8 mouse cellular contexts compared by ENCODE assay signal in genomic region chr14:52256311-52257175, GRCm38 (mm10). TPM values are rescaled to one million over a fixed set of nuclear protein-coding genes. Genes with fewer than 3 reads are reported as not detected.
A peak's percentile ranks its signal among the peaks of the same experiment; 100 is the strongest.
DNase-seq lines count a peak whose midpoint lies in the region; ATAC-seq and TF ChIP-seq lines count a peak whose summit lies in the region.

No protein-coding gene starts in this region.

- no peaks in the 10 kb centered on the region for H3K9me3 ChIP-seq in heart, embryonic 10.5 days
- H3K9me3 ChIP-seq in ES-E14 (ENCODE audit: control insufficient read depth, insufficient read depth, low read depth, low read length) = no peaks in the 10 kb centered on the region
- H3K9me3 ChIP-seq in embryonic facial prominence, embryonic 14.5 days (ENCODE audit: control insufficient read depth, low read length) = no peaks in the 10 kb centered on the region
- H3K9me3 ChIP-seq in intestine, postnatal 0 days (ENCODE audit: control insufficient read depth) = no peaks in the 10 kb centered on the region
- H3K9me3 ChIP-seq in stomach, embryonic 14.5 days (ENCODE audit: control insufficient read depth, low read depth, low read length) = no peaks in the 10 kb centered on the region

- WGBS in heart, embryonic 10.5 days = 8% methylated on average over 18 of the region's 18 CpGs
- 6% methylated on average over 18 of the region's 18 CpGs for WGBS in embryonic facial prominence, embryonic 14.5 days
- 3% methylated on average over 18 of the region's 18 CpGs for WGBS in intestine, postnatal 0 days
- 7% methylated on average over 18 of the region's 18 CpGs for WGBS in stomach, embryonic 14.5 days

- H3K4me2 ChIP-seq in embryonic facial prominence, embryonic 14.5 days (ENCODE audit: low read depth, low read length) = peak overlapping the region; percentile 70
- H3K4me2 ChIP-seq in intestine, postnatal 0 days (replicated peaks; ENCODE audit: low read depth) = peak overlapping the region; percentile 68
- H3K4me2 ChIP-seq in stomach, embryonic 14.5 days (replicated peaks; ENCODE audit: low read depth, low read length) = peak overlapping the region; percentile 74

- H3K4me3 ChIP-seq in heart, embryonic 10.5 days = peak overlapping the region; percentile 82
- H3K4me3 ChIP-seq in ES-E14 (ENCODE audit: insufficient read depth in 1 of 2, low read depth in 1 of 2, low read length in 2 of 2, poor library complexity in 1 of 2, severe bottlenecking in 1 of 2) = peak overlapping the region; percentile 95 to 96
- H3K4me3 ChIP-seq in embryonic facial prominence, embryonic 14.5 days (ENCODE audit: low read depth, low read length) = peak overlapping the region; percentile 61
- H3K4me3 ChIP-seq in intestine, postnatal 0 days (ENCODE audit: low read depth, low read length) = peak overlapping the region; percentile 54
- H3K4me3 ChIP-seq in stomach, embryonic 14.5 days (ENCODE audit: low read depth, low read length) = peak overlapping the region; percentile 87

- no peaks in the 10 kb centered on the region for H3K27me3 ChIP-seq in heart, embryonic 10.5 days (ENCODE audit: insufficient read depth, poor library complexity, severe bottlenecking)
- no peaks in the 10 kb centered on the region for H3K27me3 ChIP-seq in embryonic facial prominence, embryonic 14.5 days (replicated peaks; ENCODE audit: control insufficient read depth, insufficient read depth, low read length)
- no peaks in the 10 kb centered on the region for H3K27me3 ChIP-seq in intestine, postnatal 0 days (replicated peaks; ENCODE audit: control insufficient read depth, insufficient read depth, low read length)
- H3K27me3 ChIP-seq in stomach, embryonic 14.5 days (ENCODE audit: control insufficient read depth, insufficient read depth, low read length) = no peaks in the 10 kb centered on the region

- no peak for DNase-seq in heart, embryonic 10.5 days (ENCODE audit: low spot score)
- no peak for DNase-seq in heart, postnatal 4 days
- DNase-seq in ES-E14 (ENCODE audit: low read depth, low spot score) = no peak
- peak; percentile 72 for DNase-seq in embryonic facial prominence, embryonic 14.5 days (ENCODE audit: low spot score)
- DNase-seq in lung, postnatal 14 days = peak; percentile 11
- DNase-seq in urinary bladder, postnatal 10 days (ENCODE audit: low spot score) = no peak

- peaks cover 4% of the 10 kb centered on the region; the same call in 1 of the 2 replicates for H3K4me1 ChIP-seq in heart, embryonic 10.5 days
- H3K4me1 ChIP-seq in ES-E14 (ENCODE audit: control insufficient read depth in 2 of 2, insufficient read depth in 2 of 2, low read length in 2 of 2, poor library complexity in 1 of 2) = peaks cover 3 to 5% of the 10 kb centered on the region in 2 experiments; a peak in 1 of 4 replicates
- H3K4me1 ChIP-seq in embryonic facial prominence, embryonic 14.5 days (ENCODE audit: control insufficient read depth, insufficient read depth, low read length) = peaks cover 4% of the 10 kb centered on the region; the same call in 1 of the 2 replicates
- no peaks in the 10 kb centered on the region for H3K4me1 ChIP-seq in intestine, postnatal 0 days (replicated peaks; ENCODE audit: control insufficient read depth, insufficient read depth, low read length)
- H3K4me1 ChIP-seq in stomach, embryonic 14.5 days (ENCODE audit: control insufficient read depth, insufficient read depth, low read length) = peaks cover 5% of the 10 kb centered on the region; the same call in 1 of the 2 replicates

- no peak for ATAC-seq in embryonic facial prominence, embryonic 14.5 days (ENCODE audit: low read depth)
- no peak for ATAC-seq in intestine, postnatal 0 days
- no peak for ATAC-seq in stomach, embryonic 14.5 days (ENCODE audit: insufficient number of reproducible peaks, insufficient read depth, low FRiP score, low read depth)

- in situ Hi-C loops in ES-E14 (cut with MboI; ENCODE audit: low sequenced_read_pairs in 2 of 2, unreplicated experiment in 2 of 2) = no loop called here

- peak overlapping the region; percentile 92 for H3K27ac ChIP-seq in heart, embryonic 10.5 days
- H3K27ac ChIP-seq in ES-E14 (ENCODE audit: insufficient read depth, low read depth, low read length, poor library complexity, severe bottlenecking) = peak overlapping the region; percentile 88; the same call in 1 of the 2 replicates
- H3K27ac ChIP-seq in embryonic facial prominence, embryonic 14.5 days (replicated peaks; ENCODE audit: low read depth, low read length) = peak overlapping the region; percentile 86
- H3K27ac ChIP-seq in intestine, postnatal 0 days (ENCODE audit: low read depth, low read length) = peak overlapping the region; percentile 85
- peak overlapping the region; percentile 93 for H3K27ac ChIP-seq in stomach, embryonic 14.5 days (ENCODE audit: low read length)

- H3K36me3 ChIP-seq in heart, embryonic 10.5 days = no peaks in the 10 kb centered on the region
- no peaks in the 10 kb centered on the region for H3K36me3 ChIP-seq in ES-E14 (ENCODE audit: control insufficient read depth, insufficient read depth, low read length, poor library complexity, severe bottlenecking)
- H3K36me3 ChIP-seq in embryonic facial prominence, embryonic 14.5 days (ENCODE audit: control insufficient read depth, insufficient read depth, low read length) = no peaks in the 10 kb centered on the region
- peaks cover 3% of the 10 kb centered on the region; the same call in 1 of the 2 replicates for H3K36me3 ChIP-seq in intestine, postnatal 0 days (ENCODE audit: control insufficient read depth, insufficient read depth)
- H3K36me3 ChIP-seq in stomach, embryonic 14.5 days (ENCODE audit: control insufficient read depth, insufficient read depth, low read length) = no peaks in the 10 kb centered on the region

- TF ChIP-seq CTCF in intestine, postnatal 0 days (IDR thresholded peaks at IDR 0.05; ENCODE audit: low read depth) = no peak

- H3K9ac ChIP-seq in ES-E14 (ENCODE audit: insufficient read depth, low read depth, low read length, poor library complexity, severe bottlenecking) = peak overlapping the region; percentile 95; the same call in 1 of the 2 replicates
- H3K9ac ChIP-seq in embryonic facial prominence, embryonic 14.5 days (ENCODE audit: low read depth, low read length) = peak overlapping the region; percentile 67
- H3K9ac ChIP-seq in intestine, postnatal 0 days (ENCODE audit: low read depth, low read length) = peak overlapping the region; percentile 72
- peak overlapping the region; percentile 89 for H3K9ac ChIP-seq in stomach, embryonic 14.5 days (replicated peaks; ENCODE audit: low read depth, low read length)

TF ChIP-seq in ES-E14, 5 proteins besides CTCF, POLR2A, EP300 and RAD21:
- TF ChIP-seq ZNF384 (IDR thresholded peaks at IDR 0.05; ENCODE audit: low read depth, low read length) (no peak), MAFK (IDR thresholded peaks at IDR 0.05; ENCODE audit: insufficient read depth, low read depth, low read length) (no peak), CHD2 (IDR thresholded peaks at IDR 0.05; ENCODE audit: low read depth, low read length) (no peak), ZC3H11A (IDR thresholded peaks at IDR 0.05; ENCODE audit: borderline replicate concordance, low read depth, low read length) (no peak)

RNA-seq across cellular contexts. Expression of gene Chd8, which starts 1.0 kb away (rescaled TPM):
- polyA plus RNA-seq in heart, embryonic 10.5 days (2016; fragmentation: Nextera tagmentation; extraction: Ambion mirVana) = 32.6 and 34.0 TPM in 2 replicates
- total RNA-seq in heart, postnatal 4 days (2021) = 10 to 100 TPM; 73.8 to 76.4 TPM
- 45.1 and 82.1 TPM in 2 replicates for total RNA-seq in ES-E14 (2012; rRNA removed)
- 35.5 and 42.9 TPM in 2 replicates for polyA plus RNA-seq in embryonic facial prominence, embryonic 14.5 days (2014; fragmentation: Nextera tagmentation; extraction: Ambion mirVana)
- polyA plus RNA-seq in intestine, postnatal 0 days (2015; fragmentation: Nextera tagmentation; extraction: Ambion mirVana) = 15.7 and 17.4 TPM in 2 replicates
- polyA plus RNA-seq in stomach, embryonic 14.5 days (2014; fragmentation: Nextera tagmentation; extraction: Ambion mirVana) = 49.7 and 56.0 TPM in 2 replicates

RNA-seq across cellular contexts. Expression of gene Tox4, which starts 22.4 kb away (rescaled TPM):
- polyA plus RNA-seq in heart, embryonic 10.5 days (2016; fragmentation: Nextera tagmentation; extraction: Ambion mirVana) = 40.2 and 40.4 TPM in 2 replicates
- 10 to 100 TPM; 37.4 to 39.3 TPM for total RNA-seq in heart, postnatal 4 days (2021)
- total RNA-seq in ES-E14 (2012; rRNA removed) = 21.3 and 29.1 TPM in 2 replicates
- polyA plus RNA-seq in embryonic facial prominence, embryonic 14.5 days (2014; fragmentation: Nextera tagmentation; extraction: Ambion mirVana) = 36.9 and 38.5 TPM in 2 replicates
- 20.8 and 21.7 TPM in 2 replicates for polyA plus RNA-seq in intestine, postnatal 0 days (2015; fragmentation: Nextera tagmentation; extraction: Ambion mirVana)
- polyA plus RNA-seq in stomach, embryonic 14.5 days (2014; fragmentation: Nextera tagmentation; extraction: Ambion mirVana) = 47.3 and 56.0 TPM in 2 replicates

RNA-seq across cellular contexts. Expression of gene Rab2b, which starts 22.8 kb away (rescaled TPM):
- polyA plus RNA-seq in heart, embryonic 10.5 days (2016; fragmentation: Nextera tagmentation; extraction: Ambion mirVana) = 15.5 and 17.1 TPM in 2 replicates
- 10 to 100 TPM in 1 of 2 experiments, 1 to 10 TPM in 1; 8.9 to 10.6 TPM for total RNA-seq in heart, postnatal 4 days (2021)
- 2.6 and 4.9 TPM in 2 replicates for total RNA-seq in ES-E14 (2012; rRNA removed)
- polyA plus RNA-seq in embryonic facial prominence, embryonic 14.5 days (2014; fragmentation: Nextera tagmentation; extraction: Ambion mirVana) = 17.3 and 19.9 TPM in 2 replicates
- polyA plus RNA-seq in intestine, postnatal 0 days (2015; fragmentation: Nextera tagmentation; extraction: Ambion mirVana) = 6.8 and 7.8 TPM in 2 replicates
- polyA plus RNA-seq in stomach, embryonic 14.5 days (2014; fragmentation: Nextera tagmentation; extraction: Ambion mirVana) = 26.6 and 27.3 TPM in 2 replicates

RNA-seq across cellular contexts. Expression of gene Mettl3, which starts 48.4 kb away (rescaled TPM):
- polyA plus RNA-seq in heart, embryonic 10.5 days (2016; fragmentation: Nextera tagmentation; extraction: Ambion mirVana) = 36.0 and 42.5 TPM in 2 replicates
- total RNA-seq in heart, postnatal 4 days (2021) = 10 to 100 TPM; 13.6 to 15.4 TPM
- total RNA-seq in ES-E14 (2012; rRNA removed) = 22.0 and 50.3 TPM in 2 replicates
- 27.0 and 36.8 TPM in 2 replicates for polyA plus RNA-seq in embryonic facial prominence, embryonic 14.5 days (2014; fragmentation: Nextera tagmentation; extraction: Ambion mirVana)
- polyA plus RNA-seq in intestine, postnatal 0 days (2015; fragmentation: Nextera tagmentation; extraction: Ambion mirVana) = 9.2 and 11.8 TPM in 2 replicates
- polyA plus RNA-seq in stomach, embryonic 14.5 days (2014; fragmentation: Nextera tagmentation; extraction: Ambion mirVana) = 41.3 and 45.3 TPM in 2 replicates

RNA-seq across cellular contexts. Expression of gene Supt16, which starts 59.3 kb away (rescaled TPM):
- polyA plus RNA-seq in heart, embryonic 10.5 days (2016; fragmentation: Nextera tagmentation; extraction: Ambion mirVana) = 40.6 and 45.2 TPM in 2 replicates
- total RNA-seq in heart, postnatal 4 days (2021) = 10 to 100 TPM; 48.5 to 50.6 TPM
- 54.7 and 80.3 TPM in 2 replicates for total RNA-seq in ES-E14 (2012; rRNA removed)
- 48.7 and 60.0 TPM in 2 replicates for polyA plus RNA-seq in embryonic facial prominence, embryonic 14.5 days (2014; fragmentation: Nextera tagmentation; extraction: Ambion mirVana)
- polyA plus RNA-seq in intestine, postnatal 0 days (2015; fragmentation: Nextera tagmentation; extraction: Ambion mirVana) = 16.6 and 17.1 TPM in 2 replicates
- polyA plus RNA-seq in stomach, embryonic 14.5 days (2014; fragmentation: Nextera tagmentation; extraction: Ambion mirVana) = 86.0 and 87.3 TPM in 2 replicates

Comparison
In these comparisons a context has a peak if more than half of its experiments do, and no peak if none do; other contexts are left out.
1. DNase-seq: peak in embryonic facial prominence, embryonic 14.5 days (single experiment) and lung, postnatal 14 days (single experiment); none in heart, embryonic 10.5 days (single experiment), heart, postnatal 4 days (single experiment), ES-E14 (single experiment) and urinary bladder, postnatal 10 days (single experiment).
2. Peak in every context shown above with its lines, with median percentiles within 50 percentile points of each other: H3K27ac ChIP-seq, H3K4me3 ChIP-seq, H3K9ac ChIP-seq and H3K4me2 ChIP-seq.